Mouse (Mus musculus) myocyte (in vitro differentiated cells): ENCODE measurements around the gene Angptl4.

ENCODE experiments used
- E2F4 ChIP-seq: IDR thresholded peaks from one replicate; pipeline ENCODE4 v1.6.1; 2011; ENCODE audit warnings: mild to moderate bottlenecking, control low read depth, moderate library complexity; ENCODE audit not compliant: insufficient read depth
- POLR2A ChIP-seq: IDR thresholded peaks from one replicate; pipeline ENCODE4 v1.6.1; 2011; ENCODE audit warnings: low read depth, mild to moderate bottlenecking, control low read depth, moderate library complexity; ENCODE audit not compliant: insufficient read length
- POLR2AphosphoS2 ChIP-seq: IDR thresholded peaks from one replicate; pipeline ENCODE4 v1.6.1; 2011; ENCODE audit warnings: low read depth, control low read depth; ENCODE audit not compliant: insufficient read length
- USF1 ChIP-seq: IDR thresholded peaks from one replicate; pipeline ENCODE4 v1.6.1; 2011; ENCODE audit warnings: low read depth, mild to moderate bottlenecking, control low read depth, moderate library complexity

DNA sequence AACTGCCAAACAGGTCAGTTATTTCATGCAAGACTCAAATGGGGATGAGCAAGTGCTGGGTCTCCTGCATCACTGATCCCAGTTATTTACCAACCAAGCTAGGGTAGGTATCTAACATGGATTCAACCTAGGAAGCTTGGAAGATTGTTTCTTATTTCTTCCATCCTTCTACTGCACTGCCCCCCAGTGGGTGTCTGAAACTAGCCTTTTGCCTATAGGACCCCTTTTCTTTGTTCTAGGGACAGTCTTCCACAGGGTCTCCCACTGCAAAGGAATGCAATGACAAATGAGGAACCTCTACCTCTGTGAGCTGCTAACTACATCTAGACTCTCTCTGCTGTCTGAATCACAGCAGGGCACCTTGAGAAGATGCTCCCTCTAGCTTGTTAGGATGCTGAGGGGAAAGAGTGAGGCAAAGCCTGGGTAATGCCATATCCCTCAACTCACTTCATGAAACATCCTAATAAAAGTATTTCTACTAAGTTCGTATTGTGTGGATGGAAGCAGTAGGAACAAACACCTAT lies 40.9 kb upstream of the Angptl4 start:
- no peak for TF ChIP-seq POLR2A
- TF ChIP-seq E2F4 = no peak
- TF ChIP-seq USF1 = no peak
- no peak for TF ChIP-seq POLR2AphosphoS2
